Mouse (Mus musculus): ENCODE results near the gene Kiss1r.

The Kiss1r gene

GRCm38 (mm10) chr10:79937775-79938526 lies 21.2 kb downstream of the Kiss1r start:
- no peak for DNase-seq (ENCODE audit: low read depth, low spot score)

- DNase-seq (ENCODE audit: low read depth, low spot score): peak; percentile 97
These were observed 24.0 kb downstream of the Kiss1r start for GRCm38 (mm10) chr10:79940749-79941148.

GRCm38 (mm10) chr10:79942988-79943387 lies 26.2 kb downstream of the Kiss1r start:
- peak; percentile 78 for DNase-seq (ENCODE audit: low read depth, low spot score)

GRCm38 (mm10) chr10:79943471-79943901 lies 26.7 kb downstream of the Kiss1r start:
- DNase-seq (ENCODE audit: low read depth, low spot score): peak; percentile 81

GRCm38 (mm10) chr10:79945507-79946234 lies 28.9 kb downstream of the Kiss1r start:
- no peak for DNase-seq (ENCODE audit: low read depth, low spot score)

GRCm38 (mm10) chr10:79946752-79947322 lies 30.1 kb downstream of the Kiss1r start:
- no peak for DNase-seq (ENCODE audit: low read depth, low spot score)

GRCm38 (mm10) chr10:79947502-79947901 lies 30.7 kb downstream of the Kiss1r start:
- no peak for DNase-seq (ENCODE audit: low read depth, low spot score)

GRCm38 (mm10) chr10:79949873-79950272 lies 33.1 kb downstream of the Kiss1r start:
- no peak for DNase-seq (ENCODE audit: low read depth, low spot score)

GRCm38 (mm10) chr10:79950661-79951060 lies 33.9 kb downstream of the Kiss1r start:
- DNase-seq (ENCODE audit: low read depth, low spot score): no peak

GRCm38 (mm10) chr10:79953946-79954345 lies 37.2 kb downstream of the Kiss1r start:
- peak; percentile 60 for DNase-seq (ENCODE audit: low read depth, low spot score)

- no peak for DNase-seq (ENCODE audit: low read depth, low spot score)
These were observed 38.9 kb downstream of the Kiss1r start for GRCm38 (mm10) chr10:79955691-79956090.

- DNase-seq (ENCODE audit: low read depth, low spot score): no peak
These were observed 39.9 kb downstream of the Kiss1r start for GRCm38 (mm10) chr10:79956643-79957154.

- peak; percentile 89 for DNase-seq (ENCODE audit: low read depth, low spot score)
These were observed 41.5 kb downstream of the Kiss1r start for GRCm38 (mm10) chr10:79958140-79958816.

- DNase-seq (ENCODE audit: low read depth, low spot score): peak; percentile 52
These were observed 42.6 kb downstream of the Kiss1r start for GRCm38 (mm10) chr10:79959412-79959811.

GRCm38 (mm10) chr10:79959847-79960601 lies 43.3 kb downstream of the Kiss1r start, which contains the start of gene Wdr18:
TSS of gene Wdr18 (plus strand) at chr10:79960152.
- DNase-seq (ENCODE audit: low read depth, low spot score): peak; percentile 100

- no peak for DNase-seq (ENCODE audit: low read depth, low spot score)
These were observed 44.0 kb downstream of the Kiss1r start for GRCm38 (mm10) chr10:79960671-79961294.

GRCm38 (mm10) chr10:79964727-79965126 lies 48.0 kb downstream of the Kiss1r start:
- no peak for DNase-seq (ENCODE audit: low read depth, low spot score)

GRCm38 (mm10) chr10:79965325-79965724 lies 48.6 kb downstream of the Kiss1r start:
- DNase-seq (ENCODE audit: low read depth, low spot score): no peak

- DNase-seq (ENCODE audit: low read depth, low spot score): no peak
These were observed 50.2 kb downstream of the Kiss1r start for GRCm38 (mm10) chr10:79966886-79967400.

GRCm38 (mm10) chr10:79968181-79968580 lies 51.4 kb downstream of the Kiss1r start:
- DNase-seq (ENCODE audit: low read depth, low spot score): no peak

Measured in A20 (cell line).